Mouse (Mus musculus) cortical plate, adult 2 months (tissue): ENCODE measurements around the gene Gm6676. TPM values are rescaled to one million over a fixed set of nuclear protein-coding genes. Genes with fewer than 3 reads are reported as not detected.
"Not testable (repeated sequence)": the region's sequence is repeated elsewhere in the genome, so short reads cannot be mapped to it uniquely, and the experiment has no call there.

Experiments
- H3K27ac ChIP-seq: fragments of 200-500 bp; 2 replicates; pipeline ENCODE4 v1.5.1; 2012; ENCODE audit warnings: low read length, control low read depth, inconsistent platforms; ENCODE audit not compliant: insufficient read depth
- H3K4me1 ChIP-seq: fragments of 200-500 bp; 2 replicates; pipeline ENCODE4 v1.6.1; 2011; ENCODE audit warnings: low read length; ENCODE audit not compliant: control insufficient read depth, insufficient read depth
- H3K4me3 ChIP-seq: fragments of 200-500 bp; 2 replicates; pipeline ENCODE4 v1.5.1; 2011; ENCODE audit warnings: mild to moderate bottlenecking, low read length, control low read depth; ENCODE audit not compliant: insufficient read depth
- polyA plus RNA-seq: library from polyadenylated mRNA; depleted of rRNA; stranded (reverse); fragments of >200 nt; gene quantifications from 2 replicates; pipeline ENCODE4 v1.2.3, GENCODE M21; 2012; rRNA removed

Gm6676 gene
- 0.04 TPM in 1 of 2 replicates, not detected in the other for polyA plus RNA-seq

GRCm38 (mm10) chr14:7125312-7125711 is at the start of gene Gm6676:
Gm6676 (minus strand) TSS chr14:7125412.
- H3K27ac ChIP-seq, H3K4me3 ChIP-seq, H3K4me1 ChIP-seq: not testable (repeated sequence)

GRCm38 (mm10) chr14:7174483-7174971 is 49.3 kb upstream of the Gm6676 start, which contains the start of gene Gm3512:
Gm3512 (minus strand) TSS chr14:7174533.
- H3K4me1 ChIP-seq, H3K4me3 ChIP-seq, H3K27ac ChIP-seq: not testable (repeated sequence)

- H3K27ac ChIP-seq, H3K4me1 ChIP-seq: not testable (repeated sequence)
- 0 out of 2 replicates have a peak overlapping the region, but pooled peaks have one; percentile 37 for H3K4me3 ChIP-seq
Measured at GRCm38 (mm10) chr14:7105124-7105802, 19.9 kb downstream of the Gm6676 start.

GRCm38 (mm10) chr14:7100521-7100920 is 24.7 kb downstream of the Gm6676 start, which contains the start of gene Gm3696:
Gm3696 (minus strand) TSS chr14:7100621.
- not testable (repeated sequence) for H3K4me1 ChIP-seq, H3K27ac ChIP-seq, H3K4me3 ChIP-seq

Other genes with a start within 250 kb of the Gm6676 start
- gene Gm3667, start 235.4 kb downstream of the Gm6676 start, polyA plus RNA-seq = 3.6 and 3.7 TPM in 2 replicates
- not detected in 2 replicates for gene Gm6356, start 151.6 kb downstream of the Gm6676 start, polyA plus RNA-seq
- gene Gm10406, start 98.0 kb downstream of the Gm6676 start, polyA plus RNA-seq = 1.6 and 2.0 TPM in 2 replicates
- gene Gm3685, start 80.4 kb downstream of the Gm6676 start, polyA plus RNA-seq = not detected in 2 replicates
- gene Gm3696, start 24.8 kb downstream of the Gm6676 start, polyA plus RNA-seq = 4.3 and 4.7 TPM in 2 replicates
- 2.8 and 3.4 TPM in 2 replicates for gene Gm3512, start 49.1 kb upstream of the Gm6676 start, polyA plus RNA-seq
- gene Gm16434, start 69.1 kb upstream of the Gm6676 start, polyA plus RNA-seq = 0.04 TPM in 1 of 2 replicates, not detected in the other
- gene Gm3727, start 139.3 kb upstream of the Gm6676 start, polyA plus RNA-seq = not detected in 2 replicates
- 1.7 and 2.1 TPM in 2 replicates for gene Gm3739, start 189.6 kb upstream of the Gm6676 start, polyA plus RNA-seq
- not detected in 2 replicates for gene Gm5797, start 207.0 kb upstream of the Gm6676 start, polyA plus RNA-seq
- not detected in 2 replicates for gene Gm8374, start 239.7 kb upstream of the Gm6676 start, polyA plus RNA-seq